Mouse (Mus musculus) left cerebral cortex, postnatal 4 days (tissue): ENCODE measurements at regions not wholly inside any gene's neighbourhood (a gene's known extent, or its start where the extent isn't known, plus 50 kb on each side); places are given as distances from the start of the nearest gene placed in this dataset.
"Not testable (repeated sequence)": the region's sequence is repeated elsewhere in the genome, so short reads cannot be mapped to it uniquely, and the experiment has no call there.

ENCODE experiments used
- DNase-seq: peaks from one replicate; pipeline ENCODE4 v3.0.0-alpha.2; 2022
- intact Hi-C: fragments of 180-260 bp; cut with DNase I; formaldehyde crosslinking; loops from one replicate; pipeline ENCODE4 v1.15.1; 2025

GRCm38 (mm10) chr4:114296380-114296779 lies 110.1 kb upstream of the Trabd2b start:
- intact Hi-C loops, result no loop called here
- DNase-seq, result no peak

GRCm38 (mm10) chr4:114298517-114298916 lies 108.0 kb upstream of the Trabd2b start:
- DNase-seq, intact Hi-C loops: not testable (repeated sequence)

GRCm38 (mm10) chr4:114300390-114301012 lies 106.0 kb upstream of the Trabd2b start:
- intact Hi-C loops, result loop anchor here (2.0 to 5.0 kb wide), 2 partner anchors 332 to 646 kb away; no protein-coding TSS in a partner anchor
- no peak for DNase-seq

GRCm38 (mm10) chr4:114304654-114305053 lies 101.9 kb upstream of the Trabd2b start:
- DNase-seq, result no peak
- intact Hi-C loops, result loop anchor here (5.0 kb wide), 2 partner anchors 328 to 1517 kb away; no protein-coding TSS in a partner anchor

GRCm38 (mm10) chr4:114307491-114307890 lies 99.0 kb upstream of the Trabd2b start:
- intact Hi-C loops, result loop anchor here (5.0 kb wide), 1 partner anchor 1520 kb away; no protein-coding TSS in a partner anchor

GRCm38 (mm10) chr4:114308518-114308917 lies 98.0 kb upstream of the Trabd2b start:
- intact Hi-C loops, result loop anchor here (5.0 kb wide), 1 partner anchor 1521 kb away; no protein-coding TSS in a partner anchor
- DNase-seq, result peak; percentile 31

More at GRCm38 (mm10) chr4:114307491-114307890, 99.0 kb upstream of the Trabd2b start:
- no peak for DNase-seq

- intact Hi-C loops, result no loop called here
Observed at GRCm38 (mm10) chr4:114315051-114315450, 91.5 kb upstream of the Trabd2b start.

GRCm38 (mm10) chr4:114315556-114315955 lies 91.0 kb upstream of the Trabd2b start:
- DNase-seq, result no peak
- intact Hi-C loops, result no loop called here

More at GRCm38 (mm10) chr4:114315051-114315450, 91.5 kb upstream of the Trabd2b start:
- DNase-seq, result no peak

GRCm38 (mm10) chr4:114317076-114317475 lies 89.4 kb upstream of the Trabd2b start:
- intact Hi-C loops, result no loop called here
- DNase-seq, result no peak

- DNase-seq, result no peak
Observed at GRCm38 (mm10) chr4:114320076-114320475, 86.4 kb upstream of the Trabd2b start.

GRCm38 (mm10) chr4:114321516-114322339 lies 84.8 kb upstream of the Trabd2b start:
- DNase-seq, result no peak
- intact Hi-C loops, result no loop called here

More at GRCm38 (mm10) chr4:114320076-114320475, 86.4 kb upstream of the Trabd2b start:
- intact Hi-C loops, result no loop called here

GRCm38 (mm10) chr4:114329978-114330377 lies 76.5 kb upstream of the Trabd2b start:
- DNase-seq, result no peak
- intact Hi-C loops, result no loop called here

GRCm38 (mm10) chr4:114331161-114331560 lies 75.4 kb upstream of the Trabd2b start:
- intact Hi-C loops, result no loop called here
- no peak for DNase-seq

GRCm38 (mm10) chr4:114334850-114335249 lies 71.7 kb upstream of the Trabd2b start:
- intact Hi-C loops, result no loop called here
- no peak for DNase-seq

GRCm38 (mm10) chr4:114336029-114336746 lies 70.3 kb upstream of the Trabd2b start:
- intact Hi-C loops, result no loop called here
- DNase-seq, result peak; percentile 14

- intact Hi-C loops, result no loop called here
- no peak for DNase-seq
Observed at GRCm38 (mm10) chr4:114336747-114337090, 69.8 kb upstream of the Trabd2b start.

- DNase-seq, result no peak
- intact Hi-C loops, result loop anchor here (10.0 kb wide), 1 partner anchor 295 kb away; no protein-coding TSS in a partner anchor
Observed at GRCm38 (mm10) chr4:114339793-114340192, 66.7 kb upstream of the Trabd2b start.

- intact Hi-C loops, result loop anchor here (5.0 to 10.0 kb wide), 2 partner anchors 57 to 290 kb away; no protein-coding TSS in a partner anchor
- DNase-seq, result no peak
Observed at GRCm38 (mm10) chr4:114345154-114345553, 61.4 kb upstream of the Trabd2b start.

GRCm38 (mm10) chr4:114346068-114346747 lies 60.3 kb upstream of the Trabd2b start:
- peak; percentile 52 for DNase-seq
- intact Hi-C loops, result loop anchor here (5.0 to 10.0 kb wide), 2 partner anchors 56 to 289 kb away; no protein-coding TSS in a partner anchor

- intact Hi-C loops, result loop anchor here (5.0 to 10.0 kb wide), 2 partner anchors 55 to 288 kb away; no protein-coding TSS in a partner anchor
- DNase-seq, result no peak
Observed at GRCm38 (mm10) chr4:114346884-114347283, 59.6 kb upstream of the Trabd2b start.
